ENCODE assay signal across 26 mouse cellular contexts in the genomic region with DNA sequence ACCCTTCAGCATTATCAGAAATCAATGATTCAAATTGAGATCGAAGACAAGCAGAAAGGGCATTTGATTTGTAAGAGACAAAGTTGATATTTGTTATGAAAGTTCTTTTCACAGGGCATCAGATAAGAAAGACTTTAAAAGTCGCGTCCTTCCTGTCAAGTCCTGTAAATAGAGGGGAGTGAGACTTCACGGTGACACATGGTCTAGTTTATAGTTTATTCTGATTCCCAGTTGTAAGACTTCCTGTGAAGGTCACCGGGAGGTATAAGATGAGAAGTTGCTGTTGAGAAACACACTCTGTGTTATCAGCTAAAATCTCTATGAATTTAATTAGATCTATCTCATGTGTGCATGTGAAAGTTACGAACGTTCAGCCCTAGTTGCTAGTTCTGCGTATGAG.
"Had no signal": no experiment of that assay in that cellular context is flagged by ENCODE, and none has a peak within 500 bp of the region (broad histone marks: within the 10 kb centered on the region; RNA-seq: fewer than 3 reads in every experiment).

No protein-coding gene starts in this region.

- H3K4me1 ChIP-seq: heart, embryonic 10.5 days; heart, embryonic 12.5 days; hindbrain, embryonic 10.5 days; hindbrain, embryonic 12.5 days; intestine, embryonic 15.5 days; kidney, embryonic 15.5 days; limb, embryonic 13.5 days; limb, embryonic 15.5 days; liver, embryonic 12.5 days had no signal

- H3K36me3 ChIP-seq: heart, embryonic 10.5 days; heart, embryonic 12.5 days; hindbrain, embryonic 10.5 days; hindbrain, embryonic 12.5 days; intestine, embryonic 15.5 days; kidney, embryonic 15.5 days; limb, embryonic 13.5 days; limb, embryonic 15.5 days; liver, embryonic 12.5 days had no signal

- H3K4me3 ChIP-seq: heart, adult 2 months; heart, embryonic 10.5 days; heart, embryonic 12.5 days; hindbrain, embryonic 10.5 days; hindbrain, embryonic 12.5 days; intestine, embryonic 15.5 days; kidney, embryonic 15.5 days; limb, embryonic 13.5 days; limb, embryonic 15.5 days; liver, embryonic 12.5 days had no signal

- H3K27ac ChIP-seq: heart, adult 2 months; heart, embryonic 10.5 days; hindbrain, embryonic 10.5 days; hindbrain, embryonic 12.5 days; hindbrain, embryonic 14.5 days; intestine, embryonic 15.5 days; kidney, embryonic 15.5 days; kidney, postnatal 0 days; limb, embryonic 13.5 days; limb, embryonic 15.5 days; liver, embryonic 12.5 days; liver, embryonic 14.5 days had no signal

- H3K27me3 ChIP-seq: heart, embryonic 12.5 days; hindbrain, embryonic 12.5 days; intestine, embryonic 15.5 days; kidney, embryonic 15.5 days; limb, embryonic 13.5 days; limb, embryonic 15.5 days; liver, embryonic 12.5 days had no signal

- H3K4me2 ChIP-seq: heart, embryonic 12.5 days; hindbrain, embryonic 12.5 days; hindbrain, embryonic 14.5 days; intestine, embryonic 15.5 days; kidney, embryonic 15.5 days; limb, embryonic 13.5 days; limb, embryonic 15.5 days; liver, embryonic 12.5 days had no signal

- H3K9me3 ChIP-seq: heart, embryonic 10.5 days; heart, embryonic 12.5 days; hindbrain, embryonic 10.5 days; hindbrain, embryonic 12.5 days; intestine, embryonic 15.5 days; kidney, embryonic 15.5 days; limb, embryonic 13.5 days; limb, embryonic 15.5 days; liver, embryonic 12.5 days had no signal

- H3K9ac ChIP-seq: heart, embryonic 12.5 days; hindbrain, embryonic 12.5 days; hindbrain, embryonic 14.5 days; intestine, embryonic 15.5 days; kidney, embryonic 15.5 days; limb, embryonic 13.5 days; limb, embryonic 15.5 days; liver, embryonic 12.5 days; liver, embryonic 14.5 days had no signal

- ATAC-seq: hindbrain, embryonic 16.5 days; intestine, embryonic 15.5 days; intestine, postnatal 0 days; liver, embryonic 12.5 days had no signal

- DNase-seq: gastrocnemius, postnatal 36 days; heart, adult 11 months; heart, adult 2 months; heart, postnatal 10 days; heart, postnatal 4 days; kidney, adult 18-20 months; kidney, adult 8-10 months; kidney, postnatal 14 days; kidney, postnatal 36 days; layer of hippocampus, adult 9-11 months; layer of hippocampus, postnatal 36 days; left cerebral cortex, postnatal 4 days had no signal
